Mouse (Mus musculus): ENCODE measurements at regions not wholly inside any gene's neighbourhood (a gene's known extent, or its start where the extent isn't known, plus 50 kb on each side); places are given as distances from the start of the nearest gene placed in this dataset.

DNA sequence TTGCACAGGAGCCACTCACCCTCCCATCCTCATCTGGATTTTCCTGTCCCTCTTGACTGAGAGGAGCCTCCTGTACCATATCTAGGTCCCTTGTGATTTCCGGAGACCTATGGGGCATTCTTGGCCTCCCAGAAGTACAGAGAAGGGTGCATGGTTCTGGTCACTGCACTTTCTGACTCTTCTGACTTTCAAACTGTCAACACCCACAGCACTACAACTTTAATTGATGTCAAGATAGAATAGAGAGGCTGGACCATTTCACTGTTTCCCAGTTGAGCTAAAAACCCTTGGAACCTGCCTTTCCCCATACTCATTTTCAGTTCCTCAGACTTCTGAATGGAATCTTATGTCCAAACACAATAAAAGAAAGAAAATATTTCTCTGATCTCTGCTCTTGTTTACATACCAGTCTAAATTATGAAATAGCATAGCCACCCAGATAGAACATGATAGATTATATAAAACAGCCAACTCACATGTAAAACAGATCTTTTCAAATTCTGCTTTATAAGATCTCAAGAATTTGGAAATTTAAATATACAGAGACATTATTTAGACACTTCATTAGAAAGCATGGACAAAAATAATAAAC is 144.2 kb downstream of the Ptger3 start:
- Histone ChIP-seq H3K9ac (ENCODE audit: low read depth, low read length, severe bottlenecking) (no peak overlapping the region), H3K4me3 (replicated peaks; ENCODE audit: low read length) (no peak overlapping the region), H3K4me1 (ENCODE audit: control insufficient read depth, insufficient read depth, low read length) (no peaks in the 10 kb centered on the region), H3K4me2 (replicated peaks; ENCODE audit: low read depth, low read length, severe bottlenecking) (no peak overlapping the region), H3K36me3 (ENCODE audit: control insufficient read depth, insufficient read depth, low read length) (no peaks in the 10 kb centered on the region), H3K27ac (replicated peaks; ENCODE audit: low read depth, low read length) (no peak overlapping the region), H3K27me3 (ENCODE audit: control insufficient read depth, insufficient read depth, low read length) (no peaks in the 10 kb centered on the region), H3K9me3 (ENCODE audit: control insufficient read depth, low read length) (no peaks in the 10 kb centered on the region)
- DNase-seq (ENCODE audit: low spot score) (no peak), ATAC-seq (ENCODE audit: low FRiP score, low read depth) (no peak)
- TF ChIP-seq POLR2A (IDR thresholded peaks at IDR 0.05; ENCODE audit: borderline replicate concordance, extremely low read depth, insufficient read depth, insufficient read length), result no peak
- WGBS, result 92% methylated on average over 1 of the region's 1 CpGs

DNA sequence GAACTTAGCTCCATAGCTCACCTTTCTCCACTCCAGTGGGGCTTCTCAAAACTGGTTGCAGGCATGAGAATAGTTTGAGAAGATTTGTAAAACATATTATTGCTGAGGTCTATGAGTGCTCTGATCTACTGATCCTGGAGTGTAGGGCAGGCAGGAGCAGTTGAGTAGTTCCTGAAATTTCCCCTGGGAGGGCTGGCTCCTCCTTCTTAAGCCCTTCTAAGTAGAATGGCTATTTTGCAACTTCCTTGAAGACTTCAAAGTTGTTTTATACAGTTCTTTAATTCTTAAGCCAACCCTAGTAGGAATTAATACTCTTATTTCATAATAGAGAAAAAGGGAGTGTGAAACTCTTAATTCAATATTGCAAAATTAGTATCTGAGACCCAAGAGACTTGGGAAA is 133.3 kb downstream of the Ptger3 start:
- no peaks in the 10 kb centered on the region for H3K4me1 ChIP-seq (ENCODE audit: control insufficient read depth, insufficient read depth, low read length)
- no peaks in the 10 kb centered on the region for H3K27me3 ChIP-seq (ENCODE audit: control insufficient read depth, insufficient read depth, low read length)
- no peak overlapping the region for H3K4me2 ChIP-seq (replicated peaks; ENCODE audit: low read depth, low read length, severe bottlenecking)
- no peaks in the 10 kb centered on the region for H3K9me3 ChIP-seq (ENCODE audit: control insufficient read depth, low read length)
- ATAC-seq (ENCODE audit: low FRiP score, low read depth), result no peak
- H3K9ac ChIP-seq (ENCODE audit: low read depth, low read length, severe bottlenecking), result no peak overlapping the region
- no peak overlapping the region for H3K27ac ChIP-seq (replicated peaks; ENCODE audit: low read depth, low read length)
- H3K4me3 ChIP-seq (replicated peaks; ENCODE audit: low read length), result no peak overlapping the region
- no peaks in the 10 kb centered on the region for H3K36me3 ChIP-seq (ENCODE audit: control insufficient read depth, insufficient read depth, low read length)
- no peak for DNase-seq (ENCODE audit: low spot score)
- no peak for TF ChIP-seq POLR2A (IDR thresholded peaks at IDR 0.05; ENCODE audit: borderline replicate concordance, extremely low read depth, insufficient read depth, insufficient read length)

DNA sequence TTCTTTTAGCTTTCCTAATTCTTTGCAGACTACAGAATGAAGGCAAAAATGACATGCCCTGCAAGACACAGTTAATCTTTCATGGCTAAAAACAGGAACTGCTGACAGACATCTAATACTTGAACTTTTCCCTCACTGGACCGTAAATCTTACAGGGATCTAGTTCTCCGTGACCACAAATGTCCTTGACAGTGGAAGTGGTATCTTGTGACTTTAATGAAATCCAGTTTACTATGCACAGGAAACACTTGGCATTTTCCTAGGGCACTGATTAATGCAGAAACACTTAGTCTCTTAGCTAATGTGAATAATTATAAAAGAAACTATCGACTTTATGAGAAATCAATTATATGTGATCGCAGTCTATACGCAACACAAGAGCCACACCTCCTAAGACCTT is 131.8 kb downstream of the Ptger3 start:
- DNase-seq (ENCODE audit: low spot score), result no peak
- H3K4me3 ChIP-seq (replicated peaks; ENCODE audit: low read length), result no peak overlapping the region
- ATAC-seq (ENCODE audit: low FRiP score, low read depth), result no peak
- H3K27me3 ChIP-seq (ENCODE audit: control insufficient read depth, insufficient read depth, low read length), result no peaks in the 10 kb centered on the region
- WGBS, result 71% methylated on average over 5 of the region's 5 CpGs
- H3K36me3 ChIP-seq (ENCODE audit: control insufficient read depth, insufficient read depth, low read length), result no peaks in the 10 kb centered on the region
- H3K9me3 ChIP-seq (ENCODE audit: control insufficient read depth, low read length), result no peaks in the 10 kb centered on the region
- no peak overlapping the region for H3K27ac ChIP-seq (replicated peaks; ENCODE audit: low read depth, low read length)
- H3K9ac ChIP-seq (ENCODE audit: low read depth, low read length, severe bottlenecking), result no peak overlapping the region
- TF ChIP-seq POLR2A (IDR thresholded peaks at IDR 0.05; ENCODE audit: borderline replicate concordance, extremely low read depth, insufficient read depth, insufficient read length), result no peak
- H3K4me2 ChIP-seq (replicated peaks; ENCODE audit: low read depth, low read length, severe bottlenecking), result no peak overlapping the region
- H3K4me1 ChIP-seq (ENCODE audit: control insufficient read depth, insufficient read depth, low read length), result no peaks in the 10 kb centered on the region

DNA sequence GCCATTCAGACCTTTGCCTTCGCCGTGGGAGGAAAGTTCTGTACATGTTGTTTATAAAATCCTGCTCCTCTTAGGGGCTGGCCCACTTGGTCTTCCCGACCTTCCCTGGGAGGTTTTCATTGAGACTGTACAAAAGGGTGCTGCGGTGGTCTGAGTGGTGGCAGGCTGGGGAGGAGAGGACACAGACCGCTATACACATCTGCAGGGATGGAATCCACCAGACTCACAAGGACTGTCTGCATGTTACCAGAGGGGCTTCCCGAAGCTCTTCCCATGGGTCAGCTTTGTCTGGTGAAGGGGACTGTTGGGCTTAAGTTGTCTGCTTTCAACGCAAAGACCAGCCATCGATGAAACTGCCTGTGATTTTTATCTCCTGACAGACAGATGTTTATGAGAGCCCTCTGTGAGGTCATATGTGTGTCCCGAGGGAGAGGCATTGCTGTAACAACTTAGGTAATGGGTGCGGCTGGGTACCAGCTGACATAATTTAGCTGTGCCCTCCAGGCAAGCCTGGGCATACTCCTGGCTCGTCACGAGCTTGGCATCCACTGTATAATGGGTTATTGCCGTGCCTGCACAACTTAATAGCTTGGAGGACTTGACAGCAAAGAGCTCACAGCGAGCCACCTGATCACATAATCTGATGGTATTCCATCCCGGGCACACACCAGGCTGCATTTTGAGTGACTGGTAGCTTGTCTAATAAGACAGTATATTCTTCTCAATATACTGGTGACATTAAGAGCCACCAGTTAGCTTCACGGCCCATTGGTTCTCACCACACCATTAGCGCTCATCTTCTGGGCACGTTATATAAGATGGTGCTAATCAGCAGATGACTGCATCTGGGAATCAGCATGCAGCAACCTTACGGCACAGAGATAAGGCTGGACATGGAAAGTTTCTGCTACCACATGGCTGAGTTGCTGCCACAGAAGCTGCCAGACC is 128.7 kb downstream of the Ptger3 start:
- Histone ChIP-seq H3K27me3 (ENCODE audit: control insufficient read depth, insufficient read depth, low read length) (no peaks in the 10 kb centered on the region), H3K9ac (ENCODE audit: low read depth, low read length, severe bottlenecking) (no peak overlapping the region), H3K4me3 (replicated peaks; ENCODE audit: low read length) (no peak overlapping the region), H3K4me2 (replicated peaks; ENCODE audit: low read depth, low read length, severe bottlenecking) (no peak overlapping the region), H3K36me3 (ENCODE audit: control insufficient read depth, insufficient read depth, low read length) (no peaks in the 10 kb centered on the region), H3K4me1 (ENCODE audit: control insufficient read depth, insufficient read depth, low read length) (no peaks in the 10 kb centered on the region), H3K27ac (replicated peaks; ENCODE audit: low read depth, low read length) (no peak overlapping the region), H3K9me3 (ENCODE audit: control insufficient read depth, low read length) (no peaks in the 10 kb centered on the region)
- no peak for DNase-seq (ENCODE audit: low spot score)
- ATAC-seq (ENCODE audit: low FRiP score, low read depth), result no peak
- WGBS, result 71% methylated on average over 19 of the region's 19 CpGs
- no peak for TF ChIP-seq POLR2A (IDR thresholded peaks at IDR 0.05; ENCODE audit: borderline replicate concordance, extremely low read depth, insufficient read depth, insufficient read length)
